Mouse (Mus musculus): ENCODE results near the gene Azi2. TPM values are rescaled to one million over a fixed set of nuclear protein-coding genes. Genes with fewer than 3 reads are reported as not detected.

Azi2 gene
- total and polyA plus RNA-seq, 2 experiments from 2014 or later, result 64.1 to 64.5 TPM

GRCm38 (mm10) chr9:118024966-118025365 is 15.3 kb upstream of the Azi2 start:
- Histone ChIP-seq H3K9me3 (ENCODE audit: low read length) (no peaks in the 10 kb centered on the region), H3K27ac (ENCODE audit: low read depth, low read length) (no peak overlapping the region), H3K27me3 (ENCODE audit: insufficient read depth, low read length) (no peaks in the 10 kb centered on the region), H3K36me3 (ENCODE audit: insufficient read depth, low read length) (no peaks in the 10 kb centered on the region), H3K4me1 (ENCODE audit: insufficient read depth, low read length) (no peaks in the 10 kb centered on the region), H3K4me2 (ENCODE audit: low read depth, low read length, poor library complexity, severe bottlenecking) (no peak overlapping the region), H3K4me3 (ENCODE audit: low read depth, low read length) (no peak overlapping the region), H3K9ac (replicated peaks; ENCODE audit: low read length, poor library complexity, severe bottlenecking) (no peak overlapping the region)
- 82% methylated on average over 2 of the region's 2 CpGs for WGBS
- no peak for ATAC-seq (ENCODE audit: low FRiP score)
- no peak for DNase-seq (ENCODE audit: low spot score)
- no peak for TF ChIP-seq CTCF (IDR thresholded peaks at IDR 0.05)

GRCm38 (mm10) chr9:118029490-118029889 is 10.8 kb upstream of the Azi2 start:
- H3K4me3 ChIP-seq (ENCODE audit: low read depth, low read length), result no peak overlapping the region
- ATAC-seq (ENCODE audit: low FRiP score) (no peak), DNase-seq (ENCODE audit: low spot score) (no peak)
- H3K27me3 ChIP-seq (ENCODE audit: insufficient read depth, low read length), result no peaks in the 10 kb centered on the region
- no peaks in the 10 kb centered on the region for H3K9me3 ChIP-seq (ENCODE audit: low read length)
- TF ChIP-seq CTCF (IDR thresholded peaks at IDR 0.05), result no peak
- no peak overlapping the region for H3K4me2 ChIP-seq (ENCODE audit: low read depth, low read length, poor library complexity, severe bottlenecking)
- H3K4me1 ChIP-seq (ENCODE audit: insufficient read depth, low read length), result no peaks in the 10 kb centered on the region
- 59% methylated on average over 4 of the region's 4 CpGs for WGBS
- H3K9ac ChIP-seq (replicated peaks; ENCODE audit: low read length, poor library complexity, severe bottlenecking), result no peak overlapping the region
- H3K36me3 ChIP-seq (ENCODE audit: insufficient read depth, low read length), result no peaks in the 10 kb centered on the region
- no peak overlapping the region for H3K27ac ChIP-seq (ENCODE audit: low read depth, low read length)

GRCm38 (mm10) chr9:118030252-118030651 is 10.0 kb upstream of the Azi2 start:
- H3K36me3 ChIP-seq (ENCODE audit: insufficient read depth, low read length), result no peaks in the 10 kb centered on the region
- ATAC-seq (ENCODE audit: low FRiP score), result no peak
- 93% methylated on average over 1 of the region's 1 CpGs for WGBS
- no peak for TF ChIP-seq CTCF (IDR thresholded peaks at IDR 0.05)
- H3K4me2 ChIP-seq (ENCODE audit: low read depth, low read length, poor library complexity, severe bottlenecking), result no peak overlapping the region
- H3K4me3 ChIP-seq (ENCODE audit: low read depth, low read length), result no peak overlapping the region
- H3K27ac ChIP-seq (ENCODE audit: low read depth, low read length), result no peak overlapping the region
- no peaks in the 10 kb centered on the region for H3K4me1 ChIP-seq (ENCODE audit: insufficient read depth, low read length)
- H3K9me3 ChIP-seq (ENCODE audit: low read length), result no peaks in the 10 kb centered on the region
- no peak for DNase-seq (ENCODE audit: low spot score)
- H3K27me3 ChIP-seq (ENCODE audit: insufficient read depth, low read length), result no peaks in the 10 kb centered on the region
- no peak overlapping the region for H3K9ac ChIP-seq (replicated peaks; ENCODE audit: low read length, poor library complexity, severe bottlenecking)

- Histone ChIP-seq H3K27me3 (ENCODE audit: insufficient read depth, low read length) (no peaks in the 10 kb centered on the region), H3K4me3 (ENCODE audit: low read depth, low read length) (no peak overlapping the region), H3K9ac (replicated peaks; ENCODE audit: low read length, poor library complexity, severe bottlenecking) (no peak overlapping the region), H3K9me3 (ENCODE audit: low read length) (no peaks in the 10 kb centered on the region), H3K27ac (ENCODE audit: low read depth, low read length) (no peak overlapping the region), H3K4me1 (ENCODE audit: insufficient read depth, low read length) (no peaks in the 10 kb centered on the region), H3K4me2 (ENCODE audit: low read depth, low read length, poor library complexity, severe bottlenecking) (no peak overlapping the region), H3K36me3 (ENCODE audit: insufficient read depth, low read length) (no peaks in the 10 kb centered on the region)
- 74% methylated on average over 2 of the region's 2 CpGs for WGBS
- ATAC-seq (ENCODE audit: low FRiP score) (no peak), DNase-seq (ENCODE audit: low spot score) (no peak)
- TF ChIP-seq CTCF (IDR thresholded peaks at IDR 0.05), result no peak
Observed at GRCm38 (mm10) chr9:118031694-118032093, 8.6 kb upstream of the Azi2 start.

- no peak for ATAC-seq (ENCODE audit: low FRiP score)
- Histone ChIP-seq H3K36me3 (ENCODE audit: insufficient read depth, low read length) (no peaks in the 10 kb centered on the region), H3K27ac (ENCODE audit: low read depth, low read length) (no peak overlapping the region), H3K4me3 (ENCODE audit: low read depth, low read length) (no peak overlapping the region), H3K27me3 (ENCODE audit: insufficient read depth, low read length) (no peaks in the 10 kb centered on the region), H3K4me2 (ENCODE audit: low read depth, low read length, poor library complexity, severe bottlenecking) (no peak overlapping the region), H3K9ac (replicated peaks; ENCODE audit: low read length, poor library complexity, severe bottlenecking) (no peak overlapping the region), H3K9me3 (ENCODE audit: low read length) (no peaks in the 10 kb centered on the region), H3K4me1 (ENCODE audit: insufficient read depth, low read length) (no peaks in the 10 kb centered on the region)
- WGBS, result 85% methylated on average over 3 of the region's 3 CpGs
- no peak for DNase-seq (ENCODE audit: low spot score)
- TF ChIP-seq CTCF (IDR thresholded peaks at IDR 0.05), result no peak
Observed at GRCm38 (mm10) chr9:118034990-118035389, 5.3 kb upstream of the Azi2 start.

- WGBS, result under 1% methylated on average over 21 of the region's 21 CpGs
- no peaks in the 10 kb centered on the region for H3K36me3 ChIP-seq (ENCODE audit: insufficient read depth, low read length)
- no peaks in the 10 kb centered on the region for H3K27me3 ChIP-seq (ENCODE audit: insufficient read depth, low read length)
Observed at GRCm38 (mm10) chr9:118041022-118041400, 712 bp downstream of the Azi2 start.

More at GRCm38 (mm10) chr9:118041022-118041400, 712 bp downstream of the Azi2 start:
- peak overlapping the region; percentile 84 for H3K9ac ChIP-seq (replicated peaks; ENCODE audit: low read length, poor library complexity, severe bottlenecking)
- no peaks in the 10 kb centered on the region for H3K9me3 ChIP-seq (ENCODE audit: low read length)
- peaks cover 9% of the 10 kb centered on the region; the same call in 1 of the 2 replicates for H3K4me1 ChIP-seq (ENCODE audit: insufficient read depth, low read length)
- H3K27ac ChIP-seq (ENCODE audit: low read depth, low read length), result peak overlapping the region; percentile 84
- peak overlapping the region; percentile 77 for H3K4me2 ChIP-seq (ENCODE audit: low read depth, low read length, poor library complexity, severe bottlenecking)
- DNase-seq (ENCODE audit: low spot score) (peak; percentile 28), ATAC-seq (ENCODE audit: low FRiP score) (no peak)
- peak overlapping the region; percentile 72 for H3K4me3 ChIP-seq (ENCODE audit: low read depth, low read length)
- TF ChIP-seq CTCF (IDR thresholded peaks at IDR 0.05), result no peak

All from midbrain, postnatal 0 days (tissue).